Mouse (Mus musculus) layer of hippocampus, postnatal 10 days (tissue): Measurements from ENCODE around the gene Ppp1r12a. TPM values are rescaled to one million over a fixed set of nuclear protein-coding genes. Genes with fewer than 3 reads are reported as not detected.
"Not testable (repeated sequence)": the region's sequence is repeated elsewhere in the genome, so short reads cannot be mapped to it uniquely, and the experiment has no call there.

Source experiments
- DNase-seq, 2 experiments: peaks; one replicate each; pipeline ENCODE4 v3.0.0; 2021; ENCODE audit warnings: low spot score in 2 of 2
- total RNA-seq, 2 experiments: library from RNA; stranded (reverse); gene quantifications; 2 replicates each; pipeline ENCODE4 v1.2.3; 2021

Gene Ppp1r12a
- total RNA-seq, 2 experiments from 2014 or later, result 98.5 to 102 TPM

- no peak for DNase-seq
These were observed 34.1 kb downstream of the Ppp1r12a start for GRCm38 (mm10) chr10:108196124-108196523.

GRCm38 (mm10) chr10:108197498-108197897 is 35.5 kb downstream of the Ppp1r12a start:
- DNase-seq, result no peak

GRCm38 (mm10) chr10:108198945-108199344 is 37.0 kb downstream of the Ppp1r12a start:
- DNase-seq, result no peak

GRCm38 (mm10) chr10:108202126-108202525 is 40.1 kb downstream of the Ppp1r12a start:
- no peak for DNase-seq

GRCm38 (mm10) chr10:108203440-108203839 is 41.4 kb downstream of the Ppp1r12a start:
- no peak for DNase-seq

- DNase-seq, result no peak
These were observed 47.4 kb downstream of the Ppp1r12a start for GRCm38 (mm10) chr10:108209396-108209795.

GRCm38 (mm10) chr10:108224413-108224812 is 62.4 kb downstream of the Ppp1r12a start:
- DNase-seq, result no peak

- no peak for DNase-seq
These were observed 75.1 kb downstream of the Ppp1r12a start for GRCm38 (mm10) chr10:108237049-108237448.

GRCm38 (mm10) chr10:108239061-108239460 is 77.1 kb downstream of the Ppp1r12a start:
- DNase-seq, result no peak

- no peak for DNase-seq
These were observed 88.7 kb downstream of the Ppp1r12a start for GRCm38 (mm10) chr10:108250710-108251109.

- no peak for DNase-seq
These were observed 89.2 kb downstream of the Ppp1r12a start for GRCm38 (mm10) chr10:108251181-108251580.

- no peak for DNase-seq
These were observed 93.9 kb downstream of the Ppp1r12a start for GRCm38 (mm10) chr10:108255812-108256376.

- no peak for DNase-seq
These were observed 98.9 kb downstream of the Ppp1r12a start for GRCm38 (mm10) chr10:108260931-108261330.

GRCm38 (mm10) chr10:108264641-108265040 is 102.6 kb downstream of the Ppp1r12a start:
- no peak for DNase-seq

- DNase-seq, result no peak
These were observed 109.2 kb downstream of the Ppp1r12a start for GRCm38 (mm10) chr10:108271201-108271600.

- no peak for DNase-seq
These were observed 114.7 kb downstream of the Ppp1r12a start for GRCm38 (mm10) chr10:108276678-108277077.

- no peak for DNase-seq
These were observed 115.2 kb downstream of the Ppp1r12a start for GRCm38 (mm10) chr10:108277198-108277597.

- DNase-seq, result not testable (repeated sequence)
These were observed 119.1 kb downstream of the Ppp1r12a start for GRCm38 (mm10) chr10:108281099-108281498.

GRCm38 (mm10) chr10:108282351-108282750 is 120.4 kb downstream of the Ppp1r12a start:
- no peak for DNase-seq

GRCm38 (mm10) chr10:108283418-108283817 is 121.4 kb downstream of the Ppp1r12a start:
- DNase-seq, result no peak

- no peak for DNase-seq
These were observed 121.8 kb downstream of the Ppp1r12a start for GRCm38 (mm10) chr10:108283837-108284236.

- no peak for DNase-seq
These were observed 122.5 kb downstream of the Ppp1r12a start for GRCm38 (mm10) chr10:108284445-108284844.

GRCm38 (mm10) chr10:108284977-108285376 is 123.0 kb downstream of the Ppp1r12a start:
- DNase-seq, result no peak
